Mouse (Mus musculus): Measurements from ENCODE around the gene Il10.
A peak's percentile ranks its signal among the peaks of the same experiment; 100 is the strongest.

Il10 gene

GRCm38 (mm10) chr1:131049361-131049806, 29.7 kb downstream of the Il10 start:
- DNase-seq, result peak; percentile 21

GRCm38 (mm10) chr1:131050011-131050410, 30.4 kb downstream of the Il10 start:
- no peak for DNase-seq

- no peak for DNase-seq
Measured at GRCm38 (mm10) chr1:131050617-131051016, 31.0 kb downstream of the Il10 start.

- no peak for DNase-seq
Measured at GRCm38 (mm10) chr1:131051073-131051472, 31.4 kb downstream of the Il10 start.

- DNase-seq, result peak; percentile 65
Measured at GRCm38 (mm10) chr1:131053239-131053638, 33.6 kb downstream of the Il10 start.

GRCm38 (mm10) chr1:131053656-131054055, 34.0 kb downstream of the Il10 start:
- DNase-seq, result no peak

- no peak for DNase-seq
Measured at GRCm38 (mm10) chr1:131054251-131054650, 34.6 kb downstream of the Il10 start.

- DNase-seq, result no peak
Measured at GRCm38 (mm10) chr1:131058431-131058830, 38.8 kb downstream of the Il10 start.

GRCm38 (mm10) chr1:131059411-131059810, 39.8 kb downstream of the Il10 start:
- DNase-seq, result no peak

GRCm38 (mm10) chr1:131059841-131060240, 40.2 kb downstream of the Il10 start:
- DNase-seq, result no peak

GRCm38 (mm10) chr1:131060290-131061253, 40.9 kb downstream of the Il10 start:
- peak; percentile 67 for DNase-seq

- DNase-seq, result no peak
Measured at GRCm38 (mm10) chr1:131061740-131062254, 42.2 kb downstream of the Il10 start.

GRCm38 (mm10) chr1:131062821-131063220, 43.2 kb downstream of the Il10 start:
- DNase-seq, result no peak

GRCm38 (mm10) chr1:131064202-131064601, 44.6 kb downstream of the Il10 start:
- DNase-seq, result no peak

- no peak for DNase-seq
Measured at GRCm38 (mm10) chr1:131068011-131068727, 48.5 kb downstream of the Il10 start.

- DNase-seq, result no peak
Measured at GRCm38 (mm10) chr1:131069010-131069409, 49.4 kb downstream of the Il10 start.

GRCm38 (mm10) chr1:131072376-131072990, 52.8 kb downstream of the Il10 start:
- no peak for DNase-seq

GRCm38 (mm10) chr1:131074524-131074938, 54.9 kb downstream of the Il10 start:
- DNase-seq, result no peak
